Mouse (Mus musculus): ENCODE measurements at regions not wholly inside any gene's neighbourhood (a gene's known extent, or its start where the extent isn't known, plus 50 kb on each side); places are given as distances from the start of the nearest gene placed in this dataset.
A peak's percentile ranks its signal among the peaks of the same experiment; 100 is the strongest.

- H3K9ac ChIP-seq (replicated peaks; ENCODE audit: low read length), result peak overlapping the region; percentile 44; the same call in 1 of the 2 replicates
- no peak overlapping the region for H3K4me2 ChIP-seq (replicated peaks; ENCODE audit: low read depth, low read length)
- H3K27me3 ChIP-seq (ENCODE audit: insufficient read depth, low read length), result no peaks in the 10 kb centered on the region
- no peaks in the 10 kb centered on the region for H3K36me3 ChIP-seq (ENCODE audit: insufficient read depth, low read length)
- H3K4me3 ChIP-seq (ENCODE audit: low read length), result no peak overlapping the region
- peaks cover 9% of the 10 kb centered on the region for H3K4me1 ChIP-seq (ENCODE audit: insufficient read depth, low read length)
- ATAC-seq (ENCODE audit: low FRiP score, low TSS enrichment), result peak; percentile 88
- peak overlapping the region; percentile 79 for H3K27ac ChIP-seq (ENCODE audit: low read length)
- H3K9me3 ChIP-seq (ENCODE audit: low read length), result no peaks in the 10 kb centered on the region
- 15% methylated on average over 15 of the region's 15 CpGs for WGBS
These were observed 125.6 kb downstream of the Smad6 start for GRCm38 (mm10) chr9:63896073-63896807.

DNA sequence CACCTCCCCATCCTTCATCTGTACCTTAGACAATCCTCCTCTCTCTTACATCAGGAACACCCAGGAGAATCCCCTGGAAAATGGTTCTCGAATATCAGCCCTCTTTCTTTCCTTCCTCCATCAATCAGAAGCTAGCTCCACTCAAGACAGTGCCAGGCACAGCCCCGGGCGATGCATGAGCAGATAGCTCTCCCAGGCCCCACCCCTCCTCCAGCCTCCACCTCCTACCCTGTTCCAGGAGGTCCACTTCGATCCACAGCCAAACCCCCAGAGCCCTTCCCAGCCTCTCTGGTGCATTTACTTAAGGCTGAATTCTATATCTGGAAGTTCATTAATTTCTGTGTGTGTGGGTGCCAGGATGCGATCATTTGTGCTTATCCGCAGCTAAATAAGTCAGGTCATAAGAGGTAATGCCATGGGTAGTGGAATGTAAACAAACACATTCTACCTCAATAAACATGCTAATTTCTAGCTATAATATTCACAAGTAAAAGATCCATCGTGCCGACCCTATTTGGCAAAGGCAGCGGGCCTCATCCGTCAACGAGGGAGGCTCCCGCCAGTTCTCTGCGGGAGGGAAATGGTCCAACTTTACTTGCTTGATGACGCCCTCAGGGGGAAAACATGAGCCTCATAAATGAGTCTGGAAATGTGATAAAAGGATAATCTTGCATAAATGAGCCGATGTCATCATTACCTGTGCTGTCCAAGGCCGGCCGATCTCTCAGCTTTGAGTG lies 129.5 kb downstream of the Smad6 start:
- no peak for ATAC-seq (ENCODE audit: low FRiP score, low TSS enrichment)
- H3K4me2 ChIP-seq (replicated peaks; ENCODE audit: low read depth, low read length), result no peak overlapping the region

DNA sequence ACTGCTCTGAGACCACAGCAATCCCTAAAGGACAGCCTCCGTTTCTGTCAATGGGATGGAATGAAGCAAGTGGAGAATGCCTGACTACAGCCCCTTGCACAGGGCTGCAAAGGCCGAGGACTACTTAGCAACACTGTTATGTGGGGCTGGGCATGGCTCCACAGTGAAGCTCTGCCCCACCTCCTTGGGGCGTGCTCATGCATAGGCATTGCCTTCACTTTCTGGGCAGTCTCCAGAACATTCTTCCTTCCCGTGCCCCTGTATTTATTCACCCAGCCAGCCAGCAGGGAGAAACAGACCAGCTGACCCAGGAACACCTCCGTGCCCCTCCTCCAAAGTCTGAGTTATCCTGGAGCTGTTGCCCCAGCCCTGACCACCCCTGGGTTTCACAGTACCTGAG lies 131.1 kb downstream of the Smad6 start:
- Histone ChIP-seq H3K4me1 (ENCODE audit: insufficient read depth, low read length) (no peaks in the 10 kb centered on the region), H3K4me2 (replicated peaks; ENCODE audit: low read depth, low read length) (no peak overlapping the region), H3K9me3 (ENCODE audit: low read length) (no peaks in the 10 kb centered on the region), H3K27me3 (ENCODE audit: insufficient read depth, low read length) (no peaks in the 10 kb centered on the region), H3K4me3 (ENCODE audit: low read length) (no peak overlapping the region), H3K9ac (replicated peaks; ENCODE audit: low read length) (no peak overlapping the region), H3K27ac (ENCODE audit: low read length) (no peak overlapping the region), H3K36me3 (ENCODE audit: insufficient read depth, low read length) (no peaks in the 10 kb centered on the region)
- ATAC-seq (ENCODE audit: low FRiP score, low TSS enrichment), result 0 out of 2 replicates have a peak, but pooled peaks have one; percentile 37
- 51% methylated on average over 5 of the region's 5 CpGs for WGBS

More for the DNA sequence above, 129.5 kb downstream of the Smad6 start:
- Histone ChIP-seq H3K4me3 (ENCODE audit: low read length) (no peak overlapping the region), H3K27ac (ENCODE audit: low read length) (no peak overlapping the region), H3K4me1 (ENCODE audit: insufficient read depth, low read length) (peaks cover 9% of the 10 kb centered on the region), H3K9me3 (ENCODE audit: low read length) (no peaks in the 10 kb centered on the region), H3K27me3 (ENCODE audit: insufficient read depth, low read length) (no peaks in the 10 kb centered on the region), H3K36me3 (ENCODE audit: insufficient read depth, low read length) (no peaks in the 10 kb centered on the region), H3K9ac (replicated peaks; ENCODE audit: low read length) (no peak overlapping the region)
- WGBS, result 70% methylated on average over 17 of the region's 17 CpGs

GRCm38 (mm10) chr9:63889570-63889969 lies 131.8 kb upstream of the Smad3 start:
- Histone ChIP-seq H3K9ac (replicated peaks; ENCODE audit: low read length) (no peak overlapping the region), H3K36me3 (ENCODE audit: insufficient read depth, low read length) (no peaks in the 10 kb centered on the region), H3K4me1 (ENCODE audit: insufficient read depth, low read length) (no peaks in the 10 kb centered on the region), H3K4me3 (ENCODE audit: low read length) (no peak overlapping the region), H3K27ac (ENCODE audit: low read length) (no peak overlapping the region), H3K4me2 (replicated peaks; ENCODE audit: low read depth, low read length) (no peak overlapping the region), H3K27me3 (ENCODE audit: insufficient read depth, low read length) (no peaks in the 10 kb centered on the region), H3K9me3 (ENCODE audit: low read length) (no peaks in the 10 kb centered on the region)
- ATAC-seq (ENCODE audit: low FRiP score, low TSS enrichment), result no peak
- WGBS, result 76% methylated on average over 6 of the region's 6 CpGs

DNA sequence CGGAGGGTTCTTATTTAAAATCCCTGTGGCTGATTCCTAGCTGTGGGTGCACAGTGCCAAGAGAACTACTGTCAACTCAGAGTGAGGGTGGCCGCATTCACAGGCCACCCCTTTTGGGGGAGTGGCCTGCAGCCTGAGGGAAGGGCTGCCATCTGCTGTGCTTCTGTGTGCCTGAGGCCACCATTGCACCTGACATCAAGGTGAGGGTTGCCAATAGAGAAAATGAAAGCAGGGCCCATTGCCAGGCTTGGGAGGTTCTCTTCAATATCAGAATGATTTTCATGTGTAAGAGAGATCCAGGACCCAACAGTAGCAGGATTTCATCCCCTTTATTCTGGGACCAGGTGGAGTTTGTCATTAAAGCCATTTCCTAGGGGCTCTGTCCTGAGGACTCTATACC lies 127.2 kb upstream of the Smad3 start:
- Histone ChIP-seq H3K9ac (replicated peaks; ENCODE audit: low read length) (no peak overlapping the region), H3K27me3 (ENCODE audit: insufficient read depth, low read length) (no peaks in the 10 kb centered on the region), H3K27ac (ENCODE audit: low read length) (no peak overlapping the region), H3K36me3 (ENCODE audit: insufficient read depth, low read length) (no peaks in the 10 kb centered on the region), H3K4me2 (replicated peaks; ENCODE audit: low read depth, low read length) (no peak overlapping the region), H3K9me3 (ENCODE audit: low read length) (no peaks in the 10 kb centered on the region), H3K4me1 (ENCODE audit: insufficient read depth, low read length) (peaks cover 10% of the 10 kb centered on the region), H3K4me3 (ENCODE audit: low read length) (no peak overlapping the region)
- no peak for ATAC-seq (ENCODE audit: low FRiP score, low TSS enrichment)
- 94% methylated on average over 2 of the region's 2 CpGs for WGBS

DNA sequence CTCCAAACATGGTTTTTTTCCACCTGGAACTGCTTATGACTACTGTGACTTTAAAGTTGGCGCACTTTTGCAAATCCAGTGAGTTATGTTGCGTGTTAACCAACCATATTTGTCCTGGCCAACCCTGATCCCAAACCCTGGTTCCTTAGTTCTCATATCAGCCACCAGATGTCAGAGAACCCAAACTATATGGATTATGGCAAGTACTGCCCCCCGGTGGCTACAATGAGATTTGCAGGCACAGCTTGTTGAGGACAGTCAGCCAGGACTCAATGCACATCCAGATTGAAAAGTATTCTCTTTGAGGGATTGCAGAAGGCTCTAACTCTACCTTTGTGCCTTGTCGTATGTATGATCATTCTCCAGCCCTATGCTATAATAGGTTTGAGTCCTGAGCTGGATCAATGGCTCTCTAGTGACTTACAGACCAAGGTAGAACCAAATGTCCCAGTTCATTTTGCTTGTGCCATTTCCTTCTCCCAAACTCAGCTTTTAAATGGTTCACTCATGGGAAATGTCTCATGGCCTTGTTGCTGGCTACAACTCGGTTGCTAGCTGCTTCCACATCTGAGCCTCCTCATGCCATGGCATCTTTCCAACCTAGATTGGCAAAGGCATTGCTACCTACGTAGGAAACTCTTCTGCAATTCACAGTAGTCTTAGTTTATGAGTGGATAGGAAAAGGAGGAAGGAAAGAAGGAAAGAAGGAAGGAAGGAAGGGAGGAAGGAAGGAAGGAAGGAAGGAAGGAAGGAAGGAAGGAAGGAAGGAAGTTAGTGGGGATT lies 126.1 kb upstream of the Smad3 start:
- no peak for ATAC-seq (ENCODE audit: low FRiP score, low TSS enrichment)
- Histone ChIP-seq H3K4me2 (replicated peaks; ENCODE audit: low read depth, low read length) (no peak overlapping the region), H3K9me3 (ENCODE audit: low read length) (no peaks in the 10 kb centered on the region), H3K4me3 (ENCODE audit: low read length) (no peak overlapping the region), H3K4me1 (ENCODE audit: insufficient read depth, low read length) (peaks cover 13% of the 10 kb centered on the region), H3K27me3 (ENCODE audit: insufficient read depth, low read length) (no peaks in the 10 kb centered on the region), H3K27ac (ENCODE audit: low read length) (no peak overlapping the region), H3K9ac (replicated peaks; ENCODE audit: low read length) (no peak overlapping the region), H3K36me3 (ENCODE audit: insufficient read depth, low read length) (no peaks in the 10 kb centered on the region)
- 77% methylated on average over 6 of the region's 6 CpGs for WGBS

DNA sequence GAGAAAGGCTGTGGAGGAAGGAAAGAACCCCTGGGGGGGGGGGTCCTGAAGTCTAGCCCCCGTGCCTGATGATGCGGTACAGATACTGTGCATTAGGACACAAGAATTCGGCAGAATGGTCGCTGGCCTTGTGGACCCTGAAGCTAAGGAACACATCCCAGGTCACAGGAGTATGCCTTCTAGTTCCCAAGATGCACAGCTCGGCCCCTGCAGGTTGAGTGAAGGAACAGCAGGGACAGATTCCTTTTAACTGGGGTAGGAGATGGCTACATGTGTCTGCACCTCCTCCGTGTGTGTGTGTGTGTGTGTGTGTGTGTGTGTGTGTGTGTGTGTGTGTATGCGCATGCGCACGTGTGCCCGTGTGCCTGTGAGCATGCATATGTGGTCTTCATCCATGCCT lies 123.9 kb upstream of the Smad3 start:
- Histone ChIP-seq H3K4me3 (ENCODE audit: low read length) (no peak overlapping the region), H3K9ac (replicated peaks; ENCODE audit: low read length) (no peak overlapping the region), H3K36me3 (ENCODE audit: insufficient read depth, low read length) (no peaks in the 10 kb centered on the region), H3K9me3 (ENCODE audit: low read length) (no peaks in the 10 kb centered on the region), H3K4me1 (ENCODE audit: insufficient read depth, low read length) (peaks cover 20% of the 10 kb centered on the region), H3K27ac (ENCODE audit: low read length) (no peak overlapping the region), H3K4me2 (replicated peaks; ENCODE audit: low read depth, low read length) (no peak overlapping the region), H3K27me3 (ENCODE audit: insufficient read depth, low read length) (no peaks in the 10 kb centered on the region)
- ATAC-seq (ENCODE audit: low FRiP score, low TSS enrichment), result no peak
- WGBS, result 76% methylated on average over 10 of the region's 10 CpGs

GRCm38 (mm10) chr9:63881261-63881563 lies 123.4 kb upstream of the Smad3 start:
- ATAC-seq (ENCODE audit: low FRiP score, low TSS enrichment), result no peak
- no peak overlapping the region for H3K4me3 ChIP-seq (ENCODE audit: low read length)
- H3K9me3 ChIP-seq (ENCODE audit: low read length), result no peaks in the 10 kb centered on the region
- H3K4me2 ChIP-seq (replicated peaks; ENCODE audit: low read depth, low read length), result no peak overlapping the region
- no peak overlapping the region for H3K9ac ChIP-seq (replicated peaks; ENCODE audit: low read length)
- H3K4me1 ChIP-seq (ENCODE audit: insufficient read depth, low read length), result peaks cover 24% of the 10 kb centered on the region
- 67% methylated on average over 4 of the region's 4 CpGs for WGBS
- no peaks in the 10 kb centered on the region for H3K27me3 ChIP-seq (ENCODE audit: insufficient read depth, low read length)
- H3K36me3 ChIP-seq (ENCODE audit: insufficient read depth, low read length), result no peaks in the 10 kb centered on the region
- H3K27ac ChIP-seq (ENCODE audit: low read length), result no peak overlapping the region

DNA sequence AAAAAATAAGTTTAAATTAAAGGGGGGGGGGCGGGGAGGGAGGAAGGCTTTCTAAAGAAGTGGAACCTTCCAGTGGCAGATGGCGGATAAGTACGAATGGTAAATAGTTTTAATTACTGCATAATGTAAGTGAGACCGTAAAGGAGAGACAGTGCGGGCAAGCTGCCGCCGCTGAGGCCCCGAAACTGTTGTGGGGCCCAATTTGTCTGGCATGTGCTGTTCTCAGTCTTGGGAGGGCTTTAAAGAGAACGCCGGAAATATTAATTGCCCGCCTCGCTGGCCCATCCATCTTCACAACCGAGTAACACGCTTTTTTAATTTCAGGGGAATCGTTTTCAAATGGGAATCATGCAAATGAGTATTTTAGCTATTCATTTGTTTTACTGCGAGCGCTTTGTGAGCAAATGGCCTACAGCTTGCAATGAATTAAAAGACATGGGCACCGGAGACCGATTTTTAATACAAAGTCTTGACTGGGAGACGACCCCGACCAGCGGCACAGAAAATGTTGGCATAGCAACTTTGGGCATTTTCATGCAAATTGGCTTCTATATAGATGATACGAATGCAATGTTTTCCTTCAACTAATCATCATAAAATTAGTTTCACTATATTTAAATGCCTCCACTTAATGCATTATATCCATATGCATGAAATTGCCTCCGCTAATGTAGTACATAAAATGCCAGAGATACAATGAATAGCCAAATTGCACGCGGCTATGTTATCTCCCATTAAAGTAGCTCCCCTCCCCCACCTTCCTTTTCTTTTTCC lies 122.9 kb upstream of the Smad3 start:
- ATAC-seq (ENCODE audit: low FRiP score, low TSS enrichment), result no peak
- Histone ChIP-seq H3K27ac (ENCODE audit: low read length) (no peak overlapping the region), H3K9ac (replicated peaks; ENCODE audit: low read length) (peak overlapping the region; percentile 35; the same call in 1 of the 2 replicates), H3K9me3 (ENCODE audit: low read length) (no peaks in the 10 kb centered on the region), H3K36me3 (ENCODE audit: insufficient read depth, low read length) (no peaks in the 10 kb centered on the region), H3K4me3 (ENCODE audit: low read length) (peak overlapping the region; percentile 31), H3K4me2 (replicated peaks; ENCODE audit: low read depth, low read length) (peak overlapping the region; percentile 50), H3K27me3 (ENCODE audit: insufficient read depth, low read length) (no peaks in the 10 kb centered on the region), H3K4me1 (ENCODE audit: insufficient read depth, low read length) (peaks cover 26% of the 10 kb centered on the region)
- WGBS, result 25% methylated on average over 26 of the region's 26 CpGs

All from kidney, embryonic 16.5 days (tissue).